Mouse (Mus musculus) liver, adult 2 months (tissue): ENCODE data around the gene B230118H07Rik. TPM values are rescaled to one million over a fixed set of nuclear protein-coding genes. Genes with fewer than 3 reads are reported as not detected.
A peak's percentile ranks its signal among the peaks of the same experiment; 100 is the strongest.

Experiments used
- DNase-seq: peaks from one replicate; pipeline ENCODE4 v3.0.0-alpha.2; 2011; ENCODE audit warnings: low read depth, low spot score; ENCODE audit errors: extremely low read depth
- H3K27ac ChIP-seq: fragments of 200-500 bp; replicated peaks from 2 replicates; pipeline ENCODE4 v1.5.1; 2012; ENCODE audit warnings: low read depth, mild to moderate bottlenecking, control low read depth, inconsistent platforms, low read length; ENCODE audit not compliant: insufficient read depth
- H3K27me3 ChIP-seq: fragments of 200-500 bp; 2 replicates; pipeline ENCODE4 v1.6.1; 2012; ENCODE audit warnings: mild to moderate bottlenecking, moderate library complexity, low read length, inconsistent platforms; ENCODE audit not compliant: control insufficient read depth, insufficient read depth
- H3K36me3 ChIP-seq: fragments of 200-500 bp; 2 replicates; pipeline ENCODE4 v1.6.1; 2012; ENCODE audit warnings: low read length, inconsistent platforms; ENCODE audit not compliant: control insufficient read depth, insufficient read depth
- H3K4me1 ChIP-seq: fragments of 200-500 bp; 2 replicates; pipeline ENCODE4 v1.6.1; 2011; ENCODE audit warnings: low read length; ENCODE audit not compliant: control insufficient read depth, insufficient read depth
- H3K4me3 ChIP-seq: fragments of 200-500 bp; 2 replicates; pipeline ENCODE4 v1.5.1; 2011; ENCODE audit warnings: low read depth, mild to moderate bottlenecking, control low read depth, low read length, moderate library complexity; ENCODE audit not compliant: insufficient read depth
- H3K79me2 ChIP-seq: fragments of 200-500 bp; 2 replicates; pipeline ENCODE4 v1.6.1; 2012; ENCODE audit warnings: inconsistent platforms, mild to moderate bottlenecking, low read length, moderate library complexity; ENCODE audit not compliant: control insufficient read depth, insufficient read depth
- H3K9ac ChIP-seq: fragments of 200-500 bp; 2 replicates; pipeline ENCODE4 v1.6.1; 2012; ENCODE audit warnings: low read depth, mild to moderate bottlenecking, control low read depth, inconsistent platforms, low read length
- CTCF ChIP-seq: fragments of 200-500 bp; IDR thresholded peaks from 2 replicates; pipeline ENCODE4 v1.5.1; 2011; ENCODE audit warnings: low read depth, low read length, control low read depth
- POLR2A ChIP-seq: fragments of 200-500 bp; IDR thresholded peaks from 2 replicates; pipeline ENCODE4 v1.6.1; 2011; ENCODE audit warnings: low read length, control low read depth; ENCODE audit not compliant: insufficient read depth; ENCODE audit errors: extremely low read depth
- WGBS: fragments of 180-500 bp; shearing (Covaris S2); methylation state at CpG from one replicate; pipeline ENCODE4 v1.1.7; 2018; 5-methylcytosine and 5-hydroxymethylcytosine counted together
- polyA plus RNA-seq: library from polyadenylated mRNA; depleted of rRNA; stranded (reverse); fragments of >200 nt; gene quantifications from 2 replicates; pipeline ENCODE4 v1.2.3, GENCODE M21; 2012
- total RNA-seq: library from RNA; depleted of rRNA; stranded (reverse); fragments of >200 nt; gene quantifications from 2 replicates; pipeline ENCODE4 v1.2.3, GENCODE M21; 2014

B230118H07Rik gene
- total and polyA plus RNA-seq, 2 experiments = 1.6 to 26.6 TPM

- no peaks in the 10 kb centered on the region for H3K27me3 ChIP-seq
- WGBS = 89% methylated on average over 5 of the region's 5 CpGs
- H3K4me3 ChIP-seq = no peak overlapping the region
- TF ChIP-seq POLR2A = no peak
- TF ChIP-seq CTCF = no peak
- no peak for DNase-seq
- no peak overlapping the region for H3K27ac ChIP-seq
- H3K79me2 ChIP-seq = no peaks in the 10 kb centered on the region
- H3K9ac ChIP-seq = no peak overlapping the region
- peaks cover 48% of the 10 kb centered on the region for H3K36me3 ChIP-seq
- H3K4me1 ChIP-seq = no peaks in the 10 kb centered on the region
These were observed 38.7 kb upstream of the B230118H07Rik start for GRCm38 (mm10) chr2:101688011-101688410.

- Histone ChIP-seq H3K4me3 (no peak overlapping the region), H3K9ac (no peak overlapping the region), H3K4me1 (peaks cover 3% of the 10 kb centered on the region; the same call in 1 of the 2 replicates), H3K36me3 (peaks cover 24% of the 10 kb centered on the region), H3K27me3 (no peaks in the 10 kb centered on the region), H3K27ac (no peak overlapping the region), H3K79me2 (0 out of 2 replicates have a peak, but pooled peaks cover 4% of the 10 kb centered on the region)
- TF ChIP-seq CTCF (no peak), POLR2A (no peak)
- 57% methylated on average over 12 of the region's 12 CpGs for WGBS
- peak; percentile 36 for DNase-seq
These were observed 35.1 kb upstream of the B230118H07Rik start for GRCm38 (mm10) chr2:101684421-101684820.

- WGBS = 4% methylated on average over 15 of the region's 15 CpGs
- DNase-seq = peak; percentile 30
- no peak overlapping the region for H3K27ac ChIP-seq
- H3K4me1 ChIP-seq = peaks cover 8% of the 10 kb centered on the region; the same call in 1 of the 2 replicates
- H3K4me3 ChIP-seq = peak overlapping the region; percentile 98; the same call in 1 of the 2 replicates
- 0 out of 2 replicates have a peak overlapping the region, but pooled peaks have one; percentile 37 for H3K9ac ChIP-seq
- H3K27me3 ChIP-seq = no peaks in the 10 kb centered on the region
- H3K79me2 ChIP-seq = peaks cover 10% of the 10 kb centered on the region; the same call in 1 of the 2 replicates
- no peaks in the 10 kb centered on the region for H3K36me3 ChIP-seq
- no peak for TF ChIP-seq CTCF
- no peak for TF ChIP-seq POLR2A
These were observed 29.9 kb upstream of the B230118H07Rik start for GRCm38 (mm10) chr2:101679164-101679784.

GRCm38 (mm10) chr2:101678236-101679021 is 29.1 kb upstream of the B230118H07Rik start, which contains the start of gene Traf6:
Gene Traf6 (plus strand): TSS chr2:101678429.
- under 1% methylated on average over 68 of the region's 68 CpGs for WGBS
- Histone ChIP-seq H3K4me1 (peaks cover 8% of the 10 kb centered on the region; the same call in 1 of the 2 replicates), H3K9ac (peak within 1 kb of the TSS; percentile 97), H3K79me2 (peaks cover 10% of the 10 kb centered on the region; the same call in 1 of the 2 replicates), H3K4me3 (peak within 1 kb of the TSS; percentile 98), H3K27ac (peak within 1 kb of the TSS; percentile 17; the same call in 1 of the 2 replicates), H3K36me3 (no peaks in the 10 kb centered on the region), H3K27me3 (no peaks in the 10 kb centered on the region)
- DNase-seq = peak; percentile 57
- TF ChIP-seq CTCF (peak; percentile 79), POLR2A (peak; percentile 46; the same call in 1 of the 2 replicates)

GRCm38 (mm10) chr2:101673547-101673946 is 24.2 kb upstream of the B230118H07Rik start:
- DNase-seq = no peak
- peaks cover 3% of the 10 kb centered on the region; the same call in 1 of the 2 replicates for H3K79me2 ChIP-seq
- H3K4me3 ChIP-seq = no peak overlapping the region
- TF ChIP-seq CTCF (no peak), POLR2A (no peak)
- no peak overlapping the region for H3K9ac ChIP-seq
- H3K4me1 ChIP-seq = peaks cover 2% of the 10 kb centered on the region; the same call in 1 of the 2 replicates
- H3K27me3 ChIP-seq = no peaks in the 10 kb centered on the region
- H3K27ac ChIP-seq = no peak overlapping the region
- H3K36me3 ChIP-seq = no peaks in the 10 kb centered on the region
- 65% methylated on average over 3 of the region's 3 CpGs for WGBS

- TF ChIP-seq POLR2A (no peak), CTCF (no peak)
- Histone ChIP-seq H3K79me2 (no peaks in the 10 kb centered on the region), H3K4me1 (no peaks in the 10 kb centered on the region), H3K27me3 (no peaks in the 10 kb centered on the region), H3K4me3 (no peak overlapping the region), H3K9ac (no peak overlapping the region), H3K36me3 (no peaks in the 10 kb centered on the region), H3K27ac (no peak overlapping the region)
- DNase-seq = no peak
- WGBS = 96% methylated on average over 3 of the region's 3 CpGs
These were observed 19.4 kb upstream of the B230118H07Rik start for GRCm38 (mm10) chr2:101668751-101669150.
